Mouse (Mus musculus) embryonic facial prominence, embryonic 15.5 days (tissue): Measurements from ENCODE around the gene Gm11096. TPM values are rescaled to one million over a fixed set of nuclear protein-coding genes. Genes with fewer than 3 reads are reported as not detected.

Experiments used
- ATAC-seq: fragments of 200-750 bp; cut with Nextera tagmentation; 2 replicates; pipeline ENCODE4 v1.8.0; 2017; ENCODE audit warnings: low read depth, moderate TSS enrichment; ENCODE audit not compliant: insufficient number of reproducible peaks, low FRiP score, low TSS enrichment
- H3K27ac ChIP-seq: fragments of 300-500 bp; sonication (generic); replicated peaks from 2 replicates; pipeline ENCODE4 v1.5.1; 2015; ENCODE audit warnings: mild to moderate bottlenecking, inconsistent platforms
- H3K27me3 ChIP-seq: fragments of 300-500 bp; sonication (generic); 2 replicates; pipeline ENCODE4 v1.6.1; 2015; ENCODE audit warnings: inconsistent platforms
- H3K36me3 ChIP-seq: fragments of 300-500 bp; sonication (generic); 2 replicates; pipeline ENCODE4 v1.6.1; 2015; ENCODE audit warnings: mild to moderate bottlenecking, inconsistent platforms
- H3K4me1 ChIP-seq: fragments of 300-500 bp; sonication (generic); 2 replicates; pipeline ENCODE4 v1.6.1; 2015; ENCODE audit warnings: inconsistent platforms
- H3K4me2 ChIP-seq: fragments of 300-500 bp; sonication (generic); replicated peaks from 2 replicates; pipeline ENCODE4 v1.6.1; 2015; ENCODE audit warnings: mild to moderate bottlenecking, inconsistent platforms
- H3K4me3 ChIP-seq: fragments of 300-500 bp; sonication (generic); replicated peaks from 2 replicates; pipeline ENCODE4 v1.5.1; 2015; ENCODE audit warnings: mild to moderate bottlenecking, inconsistent platforms
- H3K9ac ChIP-seq: fragments of 300-500 bp; sonication (generic); 2 replicates; pipeline ENCODE4 v1.6.1; 2015; ENCODE audit warnings: inconsistent platforms
- H3K9me3 ChIP-seq: fragments of 300-500 bp; sonication (generic); replicated peaks from 2 replicates; pipeline ENCODE4 v1.6.1; 2016; ENCODE audit warnings: inconsistent platforms
- WGBS: fragments of 180-500 bp; shearing (Covaris S2); methylation state at CpG from one replicate; pipeline ENCODE4 v1.1.7; 2015; 5-methylcytosine and 5-hydroxymethylcytosine counted together
- polyA plus RNA-seq: library from polyadenylated mRNA; unstranded; fragments of >200 nt; fragmentation: Nextera tagmentation; extraction: Ambion mirVana; gene quantifications from 2 replicates; pipeline ENCODE4 v1.2.1, GENCODE M21; 2015

Gene Gm11096
- not detected in 2 replicates for polyA plus RNA-seq

- Histone ChIP-seq H3K4me2 (no peak within 1 kb of the TSS), H3K4me1 (no peaks in the 10 kb centered on the region), H3K27me3 (no peaks in the 10 kb centered on the region), H3K4me3 (no peak within 1 kb of the TSS), H3K9ac (no peak within 1 kb of the TSS), H3K27ac (no peak within 1 kb of the TSS), H3K9me3 (no peaks in the 10 kb centered on the region), H3K36me3 (no peaks in the 10 kb centered on the region)
- ATAC-seq: no peak
Observed at GRCm38 (mm10) chr17:81441463-81441862, at the start of gene Gm11096. TSS of gene Gm11096 (plus strand) at chr17:81441763.

- no peaks in the 10 kb centered on the region for H3K9me3 ChIP-seq
- no peaks in the 10 kb centered on the region for H3K4me1 ChIP-seq
- no peaks in the 10 kb centered on the region for H3K27me3 ChIP-seq
- no peaks in the 10 kb centered on the region for H3K36me3 ChIP-seq
- 50% methylated on average over 4 of the region's 4 CpGs for WGBS
- no peak overlapping the region for H3K4me2 ChIP-seq
- ATAC-seq: no peak
- no peak overlapping the region for H3K27ac ChIP-seq
- H3K9ac ChIP-seq: no peak overlapping the region
- H3K4me3 ChIP-seq: no peak overlapping the region
Observed at GRCm38 (mm10) chr17:81393040-81393439, 48.5 kb upstream of the Gm11096 start.

- Histone ChIP-seq H3K27ac (no peak overlapping the region), H3K36me3 (no peaks in the 10 kb centered on the region), H3K4me1 (no peaks in the 10 kb centered on the region), H3K4me2 (no peak overlapping the region), H3K9me3 (no peaks in the 10 kb centered on the region), H3K27me3 (no peaks in the 10 kb centered on the region), H3K4me3 (no peak overlapping the region), H3K9ac (no peak overlapping the region)
- 47% methylated on average over 2 of the region's 2 CpGs for WGBS
- no peak for ATAC-seq
Observed at GRCm38 (mm10) chr17:81394124-81394523, 47.4 kb upstream of the Gm11096 start.

- Histone ChIP-seq H3K4me3 (no peak overlapping the region), H3K27ac (no peak overlapping the region), H3K36me3 (no peaks in the 10 kb centered on the region), H3K9me3 (no peaks in the 10 kb centered on the region), H3K4me1 (no peaks in the 10 kb centered on the region), H3K9ac (no peak overlapping the region), H3K27me3 (no peaks in the 10 kb centered on the region), H3K4me2 (no peak overlapping the region)
- no peak for ATAC-seq
- 73% methylated on average over 1 of the region's 1 CpGs for WGBS
Observed at GRCm38 (mm10) chr17:81397434-81397833, 44.1 kb upstream of the Gm11096 start.

- H3K9ac ChIP-seq: no peak overlapping the region
- H3K36me3 ChIP-seq: no peaks in the 10 kb centered on the region
- 75% methylated on average over 5 of the region's 5 CpGs for WGBS
- no peaks in the 10 kb centered on the region for H3K27me3 ChIP-seq
- H3K4me1 ChIP-seq: no peaks in the 10 kb centered on the region
- no peak for ATAC-seq
- no peak overlapping the region for H3K4me3 ChIP-seq
- no peak overlapping the region for H3K4me2 ChIP-seq
- no peaks in the 10 kb centered on the region for H3K9me3 ChIP-seq
- H3K27ac ChIP-seq: no peak overlapping the region
Observed at GRCm38 (mm10) chr17:81400377-81400776, 41.2 kb upstream of the Gm11096 start.

GRCm38 (mm10) chr17:81402636-81403035 is 38.9 kb upstream of the Gm11096 start:
- Histone ChIP-seq H3K4me2 (no peak overlapping the region), H3K9ac (no peak overlapping the region)

GRCm38 (mm10) chr17:81403121-81403520 is 38.4 kb upstream of the Gm11096 start:
- Histone ChIP-seq H3K27ac (no peak overlapping the region), H3K4me3 (no peak overlapping the region), H3K4me2 (no peak overlapping the region), H3K9ac (no peak overlapping the region), H3K4me1 (no peaks in the 10 kb centered on the region), H3K27me3 (no peaks in the 10 kb centered on the region), H3K9me3 (no peaks in the 10 kb centered on the region), H3K36me3 (no peaks in the 10 kb centered on the region)
- no peak for ATAC-seq
- 65% methylated on average over 4 of the region's 4 CpGs for WGBS

More at GRCm38 (mm10) chr17:81402636-81403035, 38.9 kb upstream of the Gm11096 start:
- no peak for ATAC-seq
- Histone ChIP-seq H3K27ac (no peak overlapping the region), H3K4me1 (no peaks in the 10 kb centered on the region), H3K9me3 (no peaks in the 10 kb centered on the region), H3K36me3 (no peaks in the 10 kb centered on the region), H3K27me3 (no peaks in the 10 kb centered on the region), H3K4me3 (no peak overlapping the region)
- WGBS: 52% methylated on average over 2 of the region's 2 CpGs

- Histone ChIP-seq H3K27me3 (no peaks in the 10 kb centered on the region), H3K36me3 (no peaks in the 10 kb centered on the region), H3K27ac (no peak overlapping the region), H3K4me2 (no peak overlapping the region), H3K9me3 (no peaks in the 10 kb centered on the region), H3K4me3 (no peak overlapping the region), H3K4me1 (no peaks in the 10 kb centered on the region), H3K9ac (no peak overlapping the region)
- 75% methylated on average over 4 of the region's 4 CpGs for WGBS
- no peak for ATAC-seq
Observed at GRCm38 (mm10) chr17:81404225-81404624, 37.3 kb upstream of the Gm11096 start.

- Histone ChIP-seq H3K4me1 (no peaks in the 10 kb centered on the region), H3K4me3 (no peak overlapping the region), H3K9me3 (no peaks in the 10 kb centered on the region), H3K9ac (no peak overlapping the region), H3K36me3 (no peaks in the 10 kb centered on the region), H3K27me3 (no peaks in the 10 kb centered on the region), H3K27ac (no peak overlapping the region), H3K4me2 (no peak overlapping the region)
- ATAC-seq: no peak
- WGBS: 95% methylated on average over 4 of the region's 4 CpGs
Observed at GRCm38 (mm10) chr17:81412736-81413135, 28.8 kb upstream of the Gm11096 start.

GRCm38 (mm10) chr17:81416361-81417114 is 25.0 kb upstream of the Gm11096 start:
- H3K4me2 ChIP-seq: no peak overlapping the region
- ATAC-seq: no peak
- H3K9me3 ChIP-seq: no peaks in the 10 kb centered on the region
- H3K27ac ChIP-seq: no peak overlapping the region
- H3K27me3 ChIP-seq: no peaks in the 10 kb centered on the region
- no peaks in the 10 kb centered on the region for H3K4me1 ChIP-seq
- no peak overlapping the region for H3K9ac ChIP-seq
- H3K36me3 ChIP-seq: no peaks in the 10 kb centered on the region
- 89% methylated on average over 6 of the region's 6 CpGs for WGBS
- no peak overlapping the region for H3K4me3 ChIP-seq

- H3K4me3 ChIP-seq: no peak overlapping the region
- no peak overlapping the region for H3K4me2 ChIP-seq
- no peaks in the 10 kb centered on the region for H3K9me3 ChIP-seq
- H3K36me3 ChIP-seq: no peaks in the 10 kb centered on the region
- ATAC-seq: no peak
- no peak overlapping the region for H3K9ac ChIP-seq
- WGBS: 70% methylated on average over 10 of the region's 10 CpGs
- H3K4me1 ChIP-seq: peaks cover 6% of the 10 kb centered on the region; the same call in 1 of the 2 replicates
- H3K27me3 ChIP-seq: no peaks in the 10 kb centered on the region
- H3K27ac ChIP-seq: no peak overlapping the region
Observed at GRCm38 (mm10) chr17:81419802-81420459, 21.6 kb upstream of the Gm11096 start.
